Mouse (Mus musculus): Measurements from ENCODE around the gene Klhl32.
"Not testable (repeated sequence)": the region's sequence is repeated elsewhere in the genome, so short reads cannot be mapped to it uniquely, and the experiment has no call there.

Klhl32 gene

DNA sequence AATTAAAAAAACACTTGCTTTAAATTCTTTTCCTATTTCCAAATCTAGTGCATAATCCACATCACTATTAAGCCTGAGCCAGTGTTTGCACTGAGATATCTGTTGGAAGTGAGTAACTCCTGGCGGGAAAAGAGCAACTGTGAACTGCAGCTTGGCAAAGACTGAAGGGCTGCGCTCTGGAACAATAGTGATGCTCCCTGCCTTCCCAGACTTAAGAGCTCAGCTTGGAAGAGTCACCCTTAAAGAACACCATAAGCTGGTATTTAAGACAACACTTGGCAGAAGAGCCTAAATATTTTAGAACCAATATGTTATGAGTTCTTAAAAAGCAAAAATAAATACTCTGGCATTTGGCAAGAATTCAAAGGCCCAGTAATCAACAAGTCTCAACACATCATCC lies 55.7 kb downstream of the Klhl32 start:
- no peak for DNase-seq (ENCODE audit: low read depth)

DNA sequence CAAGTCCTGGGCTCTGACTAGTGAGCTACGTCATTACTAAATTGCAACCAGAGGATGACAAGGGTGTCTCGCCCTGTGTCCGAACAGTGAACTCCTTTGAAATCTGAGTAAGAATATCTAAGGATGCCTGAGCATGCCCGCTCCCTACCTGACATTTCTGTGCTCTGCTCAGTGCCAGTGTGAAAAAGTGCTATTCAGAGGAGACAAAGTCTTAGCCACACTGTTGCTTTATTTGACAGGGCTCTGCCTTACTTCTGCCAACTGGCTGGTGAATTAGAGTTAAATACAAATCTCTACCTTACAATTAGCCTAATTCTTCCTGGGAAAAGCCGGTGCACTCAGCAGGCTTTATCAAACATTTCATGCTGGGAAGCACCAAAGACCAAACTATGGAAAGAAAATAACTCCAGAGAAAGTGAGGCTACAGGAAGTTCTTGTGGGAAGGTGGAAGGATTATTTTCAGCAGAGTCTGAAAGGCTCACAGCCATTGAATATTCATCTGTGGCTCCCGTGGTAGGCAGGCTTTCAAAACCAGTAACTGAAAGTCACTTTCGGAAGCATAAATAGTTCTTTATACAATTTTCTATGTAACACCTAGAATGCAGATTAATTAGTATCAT lies 57.1 kb downstream of the Klhl32 start:
- no peak for DNase-seq (ENCODE audit: low read depth)

DNA sequence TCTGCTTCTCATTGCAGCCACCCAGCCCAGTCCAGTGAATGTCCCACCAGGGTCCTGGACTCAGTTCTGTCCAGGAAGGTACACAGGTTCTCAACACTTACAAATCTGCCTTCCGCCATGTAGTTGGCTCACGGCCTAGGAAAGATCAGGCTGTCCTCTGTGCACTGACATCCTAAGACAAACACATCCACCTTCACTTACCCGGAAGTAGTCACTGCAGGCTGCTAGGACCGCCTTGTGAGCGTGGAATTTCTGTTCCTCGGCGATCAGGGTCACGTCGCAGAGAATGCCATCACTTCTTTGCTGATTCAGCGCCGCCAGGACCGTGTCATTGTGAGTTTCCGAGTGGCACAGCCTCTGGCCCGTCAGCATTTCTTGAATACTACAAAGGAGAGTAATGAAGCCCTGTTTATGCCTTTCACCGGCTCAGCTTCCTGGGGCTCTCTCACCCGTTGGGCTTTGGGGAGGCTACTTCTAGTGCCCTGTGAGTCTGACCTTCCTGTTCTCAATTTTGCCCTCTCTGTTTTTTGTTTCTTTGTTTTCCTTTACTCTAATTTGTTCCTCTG lies 58.4 kb downstream of the Klhl32 start:
- no peak for DNase-seq (ENCODE audit: low read depth)

DNA sequence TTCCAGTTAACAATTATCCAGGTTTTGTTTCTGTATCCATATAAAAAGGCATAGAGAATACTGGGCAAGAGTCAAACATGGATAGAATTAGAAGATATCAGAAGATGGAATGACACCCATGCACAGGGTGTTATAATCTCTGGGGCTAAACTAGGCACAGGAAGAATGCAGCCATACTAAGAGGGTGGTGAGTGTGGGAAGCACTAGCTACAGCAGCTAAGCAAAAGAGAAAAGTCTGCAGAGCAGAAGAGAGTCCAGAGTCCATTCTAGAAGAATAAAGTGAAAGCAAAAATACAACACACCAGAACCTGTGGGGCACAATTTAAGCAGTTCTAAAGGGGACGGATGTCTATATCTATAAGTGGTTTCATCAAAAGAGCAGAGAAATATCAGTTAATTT lies 61.6 kb downstream of the Klhl32 start:
- no peak for DNase-seq (ENCODE audit: low read depth)

DNA sequence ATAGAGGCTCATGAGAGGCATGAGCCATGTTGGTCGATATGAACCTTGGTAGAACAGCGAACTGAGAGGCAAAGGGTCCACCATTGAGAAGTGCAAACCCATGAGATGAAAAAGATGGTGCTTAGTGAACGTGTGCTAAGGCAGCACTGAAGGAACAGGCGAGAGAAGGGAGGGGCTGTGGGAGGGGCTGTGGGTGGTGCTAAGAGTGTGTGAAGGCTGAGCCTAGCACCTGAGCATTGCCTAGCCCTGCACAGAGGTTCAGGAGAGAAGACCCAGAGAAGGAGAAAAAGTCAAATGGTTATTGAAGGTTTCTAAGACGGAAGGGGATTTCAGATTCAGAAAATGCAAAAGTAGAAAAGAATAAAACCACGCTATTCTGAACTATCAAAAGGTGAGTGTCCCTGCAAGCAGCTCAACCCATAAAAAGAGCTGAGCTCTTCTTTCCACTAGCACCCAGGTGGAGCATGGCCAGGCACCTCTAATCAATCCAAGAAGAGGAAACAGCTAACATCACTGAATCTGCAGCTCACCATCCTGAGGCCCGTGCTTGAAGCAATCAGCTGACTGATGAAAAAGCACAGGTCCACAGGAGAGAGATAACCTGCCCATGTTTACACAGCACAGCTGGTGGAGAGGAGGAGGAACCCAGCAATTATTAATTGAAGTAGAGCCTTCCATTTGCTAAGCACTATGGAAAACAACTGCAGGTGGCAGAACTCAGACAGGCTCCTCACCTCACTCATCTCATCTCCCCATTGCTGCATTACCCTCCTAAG lies 65.0 kb downstream of the Klhl32 start:
- DNase-seq (ENCODE audit: low read depth): no peak

DNA sequence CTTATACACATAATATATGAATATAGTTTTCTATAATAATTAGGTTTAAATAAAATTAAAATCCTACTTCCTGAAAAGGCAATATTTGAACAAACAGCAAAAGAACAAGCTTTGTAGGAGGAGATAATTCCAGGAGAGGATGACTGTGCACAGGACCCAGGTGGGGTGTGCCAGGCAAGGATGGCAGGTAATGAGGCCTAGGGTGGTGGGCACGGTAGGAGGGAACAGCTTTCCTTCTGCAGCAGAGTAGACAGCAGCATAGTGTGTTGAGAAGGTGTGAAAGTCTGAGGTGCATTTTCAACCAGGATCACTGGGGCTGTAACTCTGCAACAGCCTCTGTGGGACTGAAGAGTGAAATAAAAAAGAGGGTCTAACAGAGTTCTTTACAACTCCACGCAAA lies 85.0 kb downstream of the Klhl32 start:
- DNase-seq (ENCODE audit: low read depth): no peak

DNA sequence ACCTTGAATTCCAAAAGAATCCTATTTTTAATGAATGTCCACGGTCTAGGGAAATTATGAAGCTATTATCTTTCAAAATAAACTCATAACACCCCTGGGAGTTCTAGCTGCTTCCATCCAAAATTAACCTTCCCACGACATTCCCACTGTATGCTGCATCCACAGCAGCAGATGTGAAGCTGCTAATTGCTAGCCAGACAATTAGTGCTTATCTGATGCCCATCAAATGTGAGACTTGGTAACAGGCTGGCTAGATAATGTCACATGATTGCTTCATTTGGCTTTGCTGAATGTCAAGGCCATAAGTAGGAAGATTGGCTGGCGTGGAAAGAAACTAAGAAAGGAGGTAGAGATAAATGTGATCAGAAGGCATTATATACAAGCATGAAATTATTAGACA lies 85.5 kb downstream of the Klhl32 start:
- DNase-seq (ENCODE audit: low read depth): no peak

DNA sequence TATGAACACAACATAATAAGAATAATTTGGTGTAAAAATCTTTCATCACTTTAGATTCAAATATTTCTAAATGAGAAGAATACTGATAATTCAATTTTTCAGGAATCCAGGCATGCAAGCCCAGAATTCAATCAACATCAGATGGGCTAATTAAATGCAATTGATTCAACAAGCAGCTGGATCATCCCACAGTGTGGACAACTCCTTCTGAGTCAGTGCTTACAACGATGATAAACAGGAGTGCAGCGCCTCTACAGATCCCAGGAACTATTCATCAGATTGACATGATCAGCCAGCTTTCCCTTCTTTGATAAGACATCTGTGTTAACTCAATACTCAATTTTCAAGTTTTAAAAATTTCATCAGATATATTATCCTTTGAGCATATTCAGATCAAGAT lies 86.4 kb downstream of the Klhl32 start:
- no peak for DNase-seq (ENCODE audit: low read depth)

DNA sequence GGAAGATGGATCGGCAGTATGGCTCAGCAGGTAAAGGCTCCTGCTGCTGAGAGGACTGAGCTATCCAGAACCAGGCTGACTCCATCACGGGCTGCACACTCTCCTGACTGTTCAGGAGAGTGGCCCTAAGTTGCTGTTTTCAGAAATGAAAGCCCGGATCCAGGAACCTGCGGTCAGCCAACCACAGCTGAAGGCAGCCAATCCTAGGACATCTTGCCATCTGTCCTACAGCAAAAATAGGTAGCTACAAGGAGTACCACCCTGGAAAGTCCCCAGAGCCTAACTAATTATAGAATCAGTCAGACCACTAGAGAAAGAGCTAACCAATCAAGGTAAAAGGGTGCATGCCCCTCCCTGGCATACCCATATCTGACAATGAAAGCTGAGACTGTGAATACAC lies 87.5 kb downstream of the Klhl32 start:
- DNase-seq (ENCODE audit: low read depth): no peak

DNA sequence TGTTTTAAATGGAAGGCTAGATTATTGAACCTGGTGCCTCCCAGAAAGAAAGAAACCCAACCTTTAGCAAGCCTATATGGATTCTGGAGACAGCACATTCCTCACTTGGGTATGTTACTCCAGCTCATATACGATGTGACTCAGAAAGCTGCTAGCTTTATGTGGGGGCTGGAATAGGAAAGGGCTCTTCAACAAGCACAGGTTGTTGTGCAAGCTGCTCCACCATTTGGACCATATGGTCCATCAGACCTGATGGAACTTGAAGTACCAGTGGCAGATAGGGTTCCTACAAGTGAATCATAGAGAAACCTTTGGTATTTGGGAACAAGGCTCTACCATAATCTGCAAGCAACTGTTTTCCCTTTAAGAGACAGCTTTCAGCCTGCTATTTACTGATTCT lies 92.0 kb downstream of the Klhl32 start:
- DNase-seq (ENCODE audit: low read depth): no peak

DNA sequence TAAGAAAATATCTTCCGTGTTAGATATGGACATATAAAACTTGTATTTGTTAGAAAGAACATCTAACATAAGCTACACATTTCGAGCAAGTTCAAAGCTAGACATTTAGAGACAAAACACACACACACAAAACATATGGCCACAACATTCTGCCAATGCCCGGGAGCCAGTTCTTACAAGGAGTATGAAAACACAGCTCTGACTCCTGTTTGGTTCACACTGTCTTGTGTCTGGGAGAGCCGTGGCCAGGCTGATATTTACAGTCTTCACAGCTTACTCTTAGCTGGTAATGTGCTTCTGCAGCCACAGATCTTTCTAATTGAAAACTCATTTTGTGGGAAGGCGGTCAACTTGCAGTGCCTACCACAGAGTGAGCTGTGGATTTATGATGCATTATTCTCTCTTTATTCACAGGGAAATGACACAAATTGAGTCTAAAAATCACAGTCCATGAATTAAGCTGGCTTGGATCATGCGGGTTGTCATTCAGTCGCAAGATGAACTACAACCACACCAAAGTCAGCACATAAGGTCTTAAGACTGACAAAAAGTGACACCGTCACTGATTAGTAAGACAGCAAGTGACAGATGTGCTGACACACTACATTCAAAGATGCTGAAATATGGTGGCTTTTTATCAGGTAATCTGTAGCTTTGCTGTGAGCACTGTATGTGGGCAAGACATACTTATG lies 98.3 kb downstream of the Klhl32 start:
- DNase-seq (ENCODE audit: low read depth): no peak

DNA sequence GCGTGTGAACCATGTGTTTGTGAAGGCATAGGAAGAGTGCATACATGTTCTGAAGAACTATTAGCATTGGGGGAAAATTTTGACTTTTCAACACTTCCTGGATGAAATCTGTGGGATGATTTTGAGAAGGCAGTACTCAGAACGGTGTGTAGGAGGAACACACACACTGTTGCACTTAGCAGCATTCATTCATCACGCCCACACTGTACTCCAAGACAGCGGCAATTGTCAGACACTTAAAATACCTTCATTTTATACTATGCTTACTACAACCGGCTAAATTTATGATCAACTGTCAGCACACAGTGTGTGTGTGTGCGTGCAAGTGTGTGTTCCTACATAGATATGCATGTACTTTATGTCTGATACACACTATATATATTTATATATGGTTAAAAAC lies 113.8 kb downstream of the Klhl32 start:
- no peak for DNase-seq (ENCODE audit: low read depth)

DNA sequence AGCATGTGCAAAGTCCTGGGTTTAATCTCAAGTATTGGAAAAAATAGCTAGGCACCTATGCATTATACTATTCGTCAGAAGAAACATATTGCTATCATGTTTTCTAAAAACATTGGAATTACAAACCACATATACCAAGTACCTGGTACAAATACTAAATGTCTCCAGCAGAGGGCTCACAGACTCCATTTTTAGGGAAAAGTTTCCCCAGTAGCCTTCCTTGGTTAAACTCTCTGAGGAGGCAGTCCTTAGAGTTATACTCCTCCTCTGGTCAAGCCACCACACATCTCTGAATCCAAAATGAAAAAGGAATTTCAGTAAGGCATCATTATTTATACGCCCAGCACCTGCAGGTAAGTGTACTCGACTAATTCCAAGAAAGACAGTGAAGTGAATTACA lies 130.1 kb downstream of the Klhl32 start:
- DNase-seq (ENCODE audit: low read depth): peak; percentile 9

DNA sequence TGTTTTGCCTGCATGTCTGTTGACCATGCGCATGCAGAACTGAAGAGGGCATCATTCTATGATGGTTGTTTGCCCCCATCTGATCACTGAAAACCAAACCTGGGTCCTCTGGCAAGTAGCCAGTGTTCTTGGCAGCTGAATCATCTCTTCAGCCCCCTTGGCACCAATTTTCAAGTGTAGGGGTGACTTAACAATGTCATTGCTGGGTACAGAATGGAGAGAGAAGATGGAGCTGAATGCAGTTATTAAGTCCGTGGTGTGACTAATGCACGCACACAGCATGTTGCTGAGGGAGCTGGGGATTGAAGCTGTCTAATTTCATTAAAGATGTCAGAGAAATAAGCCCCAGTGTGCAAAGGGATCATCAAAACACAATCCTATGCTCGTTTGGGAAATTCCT lies 135.4 kb downstream of the Klhl32 start:
- no peak for DNase-seq (ENCODE audit: low read depth)

DNA sequence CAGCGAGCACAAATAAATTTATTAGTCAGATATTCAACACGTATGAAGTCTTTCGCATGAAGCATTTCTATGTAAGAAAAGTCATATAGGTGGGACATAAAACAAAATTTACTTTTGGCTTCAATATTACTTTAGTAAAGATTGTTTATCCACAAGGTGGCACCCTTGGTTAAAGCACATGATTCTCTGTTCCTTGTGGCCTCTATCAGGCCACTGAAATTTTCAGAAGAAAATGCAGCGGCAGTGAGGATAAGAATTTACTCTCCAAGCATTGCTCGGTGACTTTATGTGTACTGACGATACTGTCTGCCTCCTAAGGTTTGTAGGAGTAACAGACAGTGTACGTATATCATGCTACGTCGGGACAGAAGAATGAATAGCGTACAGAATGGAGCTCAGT lies 136.6 kb downstream of the Klhl32 start:
- no peak for DNase-seq (ENCODE audit: low read depth)

DNA sequence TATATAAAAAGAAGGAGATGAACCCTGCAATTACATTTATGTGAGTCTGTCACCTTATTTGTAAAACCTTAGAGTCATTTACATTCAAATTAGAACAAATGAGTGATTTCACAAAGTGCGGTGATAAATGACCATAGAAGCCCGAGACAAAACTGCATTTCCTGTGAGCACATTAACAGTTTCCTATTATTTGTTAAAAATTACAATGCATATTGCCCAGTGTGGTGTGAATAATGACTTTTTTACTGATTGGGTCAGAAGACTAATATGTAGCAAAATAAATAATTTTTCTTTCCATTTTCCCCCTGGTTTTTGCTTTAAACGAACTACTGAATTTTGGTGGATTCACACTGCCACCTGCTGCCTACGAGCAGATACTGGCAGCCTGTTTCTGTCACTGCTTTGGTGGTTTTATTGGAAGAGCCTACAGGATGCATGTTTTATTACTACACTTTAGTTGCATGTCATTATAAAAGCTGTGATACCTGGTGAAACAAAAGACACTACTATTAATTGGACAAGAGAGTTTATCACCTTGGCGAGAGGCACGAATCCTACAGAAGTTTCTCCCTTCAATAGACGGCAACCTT lies 152.3 kb downstream of the Klhl32 start:
- DNase-seq (ENCODE audit: low read depth): no peak

DNA sequence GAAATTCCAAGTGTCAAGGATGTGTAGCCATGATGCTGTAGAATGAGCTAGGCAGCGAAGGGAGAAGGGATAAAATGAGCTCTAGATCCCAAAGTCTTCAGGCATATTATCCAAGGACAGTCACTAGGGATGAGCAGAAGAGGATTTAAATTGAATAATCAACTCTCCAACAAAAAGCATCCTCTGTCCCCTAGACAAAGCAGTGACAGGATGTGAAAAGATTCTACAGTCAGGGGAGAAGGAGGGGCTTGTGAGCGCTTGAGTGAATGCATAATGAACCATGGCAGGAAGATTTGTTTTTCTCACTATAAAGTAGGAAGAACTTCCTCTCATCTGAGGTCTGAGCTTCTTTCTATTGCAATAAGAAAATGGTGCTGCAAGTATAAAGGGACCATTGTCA lies 170.8 kb downstream of the Klhl32 start:
- no peak for DNase-seq (ENCODE audit: low read depth)

DNA sequence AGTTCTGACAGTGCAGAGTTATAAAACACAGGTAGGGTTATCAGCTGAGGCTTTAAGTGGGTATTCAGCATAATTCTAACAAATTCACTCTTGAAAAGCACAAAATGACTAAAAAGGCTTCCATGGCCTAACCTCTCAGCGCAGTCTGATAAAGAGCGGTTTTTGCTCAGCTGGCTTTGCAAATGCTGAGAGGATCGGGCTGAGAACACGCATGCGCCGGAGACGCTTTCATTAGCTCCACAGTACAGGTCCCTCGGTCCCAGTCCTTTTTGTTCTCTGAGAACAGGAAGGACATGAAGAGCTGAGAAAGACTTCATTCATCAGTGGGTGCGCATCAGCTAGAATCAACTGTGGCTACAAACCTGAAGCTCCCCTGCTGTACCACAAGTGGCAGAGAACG lies 180.9 kb downstream of the Klhl32 start:
- no peak for DNase-seq (ENCODE audit: low read depth)

DNA sequence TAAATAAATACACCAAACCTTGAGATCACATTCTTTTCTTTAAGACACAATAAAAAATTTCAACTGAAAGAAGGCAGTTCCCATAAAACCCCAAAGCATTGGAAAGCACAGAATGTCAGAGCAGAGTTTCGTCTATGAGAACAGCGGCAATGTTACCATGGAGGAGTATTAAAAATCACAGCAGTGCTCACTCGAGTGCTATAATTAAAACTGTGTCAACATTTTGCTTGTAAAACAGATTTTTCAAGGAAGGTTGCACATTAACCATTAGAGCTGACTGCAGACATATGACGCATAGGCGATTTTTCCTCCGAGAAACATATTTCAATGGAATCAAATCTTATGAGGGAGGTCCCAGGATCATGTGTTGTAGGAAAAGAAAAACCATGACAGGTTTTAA lies 191.7 kb downstream of the Klhl32 start:
- no peak for DNase-seq (ENCODE audit: low read depth)

DNA sequence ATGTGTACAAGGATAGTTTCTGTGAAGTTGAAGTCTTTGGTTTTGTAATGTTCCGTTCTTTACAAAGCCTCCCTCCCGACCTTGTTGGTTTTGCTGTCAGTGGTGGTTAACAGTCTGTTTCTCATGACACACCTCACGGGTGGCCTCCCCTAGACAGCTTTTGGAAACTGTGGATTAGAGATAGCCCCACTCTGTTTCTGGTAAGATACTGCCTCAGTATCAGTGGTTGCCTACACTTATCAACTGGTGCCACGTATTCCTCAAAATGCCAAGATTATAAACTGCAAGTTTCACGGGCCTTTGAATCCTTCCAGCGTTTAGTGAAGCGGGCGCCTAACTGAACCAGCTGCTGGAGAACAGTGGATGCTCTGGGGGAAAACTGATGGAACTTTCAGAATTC lies 206.2 kb downstream of the Klhl32 start:
- not testable (repeated sequence) for DNase-seq (ENCODE audit: low read depth)

DNA sequence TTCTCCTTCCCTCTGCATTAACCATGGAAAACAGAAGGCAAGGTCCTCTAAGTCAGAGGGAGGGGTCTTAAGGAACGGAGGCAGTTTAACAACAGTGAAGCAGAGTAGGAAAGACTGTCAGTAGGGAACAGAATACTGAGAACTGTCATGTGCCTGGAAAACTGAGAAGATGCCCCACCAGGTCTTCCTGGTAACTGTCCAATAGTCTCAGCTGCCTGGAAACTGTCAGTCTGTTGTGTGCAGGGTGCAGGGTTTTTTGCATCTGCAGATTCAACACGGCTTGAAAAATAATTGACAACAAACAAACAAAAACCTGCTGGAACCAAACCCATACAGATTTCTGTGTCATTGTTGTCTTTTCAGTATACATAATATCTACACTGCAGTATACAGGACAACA lies 208.6 kb downstream of the Klhl32 start:
- no peak for DNase-seq (ENCODE audit: low read depth)

DNA sequence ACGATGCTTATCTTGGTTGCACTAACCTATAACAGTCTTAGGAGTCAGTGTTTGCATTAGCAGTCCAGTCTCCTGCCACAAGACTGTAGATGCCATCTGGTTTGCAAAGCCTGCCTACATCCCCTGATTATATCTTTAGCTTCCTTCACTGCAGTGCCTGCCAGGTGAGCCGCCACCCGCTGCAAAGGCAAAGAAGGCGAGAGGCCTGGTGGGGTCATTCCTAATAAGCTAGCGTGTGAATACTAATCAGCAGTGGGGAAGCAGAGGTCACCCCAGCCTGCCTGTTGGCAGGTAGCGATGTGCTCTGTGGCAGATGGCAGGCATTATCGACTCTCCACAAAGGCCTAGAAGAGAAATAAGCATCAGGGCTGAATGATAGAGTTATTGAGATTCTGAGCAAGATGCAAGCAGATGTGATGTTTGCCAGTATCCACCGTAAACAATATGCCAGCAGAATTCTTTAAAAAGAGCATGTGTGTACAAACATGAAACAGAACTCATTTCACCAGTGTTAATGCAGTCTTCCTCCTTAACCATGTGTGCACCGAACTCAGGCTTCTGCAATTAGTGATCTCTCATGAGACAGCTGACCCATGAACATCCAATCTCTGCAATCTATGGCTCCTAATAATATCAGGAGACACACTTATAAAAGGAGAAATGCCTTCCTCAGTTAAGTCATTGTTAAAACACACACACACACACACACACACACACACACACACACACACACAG lies 219.6 kb downstream of the Klhl32 start:
- DNase-seq (ENCODE audit: low read depth): no peak

Data from c-Kit-positive CD71-positive TER-119-negative erythroid progenitor cells, embryonic 14.5 days (primary cell).